Mouse (Mus musculus) intestine, postnatal 0 days (tissue): ENCODE measurements at regions not wholly inside any gene's neighbourhood (a gene's known extent, or its start where the extent isn't known, plus 50 kb on each side); places are given as distances from the start of the nearest gene placed in this dataset.

ENCODE experiments used
- ATAC-seq: fragments of 200-750 bp; cut with Nextera tagmentation; 2 replicates; pipeline ENCODE4 v1.8.0; 2017; ENCODE audit warnings: mild to moderate bottlenecking, moderate TSS enrichment, moderate library complexity
- H3K27ac ChIP-seq: fragments of 300-500 bp; sonication (generic); 2 replicates; pipeline ENCODE4 v1.5.1; 2014; ENCODE audit warnings: mild to moderate bottlenecking, low read depth, low read length, moderate library complexity
- H3K27me3 ChIP-seq: fragments of 300-500 bp; sonication (generic); replicated peaks from 2 replicates; pipeline ENCODE4 v1.6.1; 2014; ENCODE audit warnings: low read length, mixed read lengths; ENCODE audit not compliant: control insufficient read depth, insufficient read depth
- H3K36me3 ChIP-seq: fragments of 300-500 bp; sonication (generic); 2 replicates; pipeline ENCODE4 v1.6.1; 2014; ENCODE audit warnings: mild to moderate bottlenecking, moderate library complexity; ENCODE audit not compliant: control insufficient read depth, insufficient read depth
- H3K4me1 ChIP-seq: fragments of 300-500 bp; sonication (generic); replicated peaks from 2 replicates; pipeline ENCODE4 v1.6.1; 2014; ENCODE audit warnings: antibody characterized with exemption, low read length, mixed read lengths; ENCODE audit not compliant: control insufficient read depth, insufficient read depth
- H3K4me2 ChIP-seq: fragments of 300-500 bp; sonication (generic); replicated peaks from 2 replicates; pipeline ENCODE4 v1.6.1; 2014; ENCODE audit warnings: low read depth, mild to moderate bottlenecking, moderate library complexity
- H3K4me3 ChIP-seq: fragments of 300-500 bp; sonication (generic); 2 replicates; pipeline ENCODE4 v1.5.1; 2014; ENCODE audit warnings: low read depth, low read length
- H3K9ac ChIP-seq: fragments of 300-500 bp; sonication (generic); 2 replicates; pipeline ENCODE4 v1.6.1; 2014; ENCODE audit warnings: mild to moderate bottlenecking, low read depth, low read length
- H3K9me3 ChIP-seq: fragments of 300-500 bp; sonication (generic); 2 replicates; pipeline ENCODE4 v1.6.1; 2016; ENCODE audit warnings: mixed run types; ENCODE audit not compliant: control insufficient read depth
- CTCF ChIP-seq: sonication (generic); IDR thresholded peaks from 2 replicates; pipeline ENCODE4 v1.5.1; 2016; ENCODE audit warnings: low read depth, mild to moderate bottlenecking, control low read depth, antibody characterized with exemption, moderate library complexity
- WGBS: fragments of 180-500 bp; shearing (Covaris S2); extraction: QIAGEN DNeasy Blood & Tissue Kit; methylation state at CpG from one replicate; pipeline ENCODE4 v1.1.7; 2014; 5-methylcytosine and 5-hydroxymethylcytosine counted together

GRCm38 (mm10) chr16:93015636-93016035, 189.7 kb upstream of the Runx1 start:
- no peaks in the 10 kb centered on the region for H3K36me3 ChIP-seq
- ATAC-seq, result no peak
- H3K27me3 ChIP-seq, result no peaks in the 10 kb centered on the region
- no peaks in the 10 kb centered on the region for H3K4me1 ChIP-seq
- no peak overlapping the region for H3K9ac ChIP-seq
- no peak for TF ChIP-seq CTCF
- H3K9me3 ChIP-seq, result no peaks in the 10 kb centered on the region
- no peak overlapping the region for H3K27ac ChIP-seq
- no peak overlapping the region for H3K4me2 ChIP-seq
- WGBS, result 69% methylated on average over 6 of the region's 6 CpGs
- H3K4me3 ChIP-seq, result no peak overlapping the region

GRCm38 (mm10) chr16:93014991-93015390, 189.0 kb upstream of the Runx1 start:
- no peak for ATAC-seq
- Histone ChIP-seq H3K27ac (no peak overlapping the region), H3K9me3 (no peaks in the 10 kb centered on the region), H3K4me3 (no peak overlapping the region), H3K4me2 (no peak overlapping the region), H3K9ac (no peak overlapping the region), H3K27me3 (no peaks in the 10 kb centered on the region), H3K36me3 (no peaks in the 10 kb centered on the region), H3K4me1 (no peaks in the 10 kb centered on the region)
- TF ChIP-seq CTCF, result no peak
- WGBS, result 67% methylated on average over 9 of the region's 9 CpGs

DNA sequence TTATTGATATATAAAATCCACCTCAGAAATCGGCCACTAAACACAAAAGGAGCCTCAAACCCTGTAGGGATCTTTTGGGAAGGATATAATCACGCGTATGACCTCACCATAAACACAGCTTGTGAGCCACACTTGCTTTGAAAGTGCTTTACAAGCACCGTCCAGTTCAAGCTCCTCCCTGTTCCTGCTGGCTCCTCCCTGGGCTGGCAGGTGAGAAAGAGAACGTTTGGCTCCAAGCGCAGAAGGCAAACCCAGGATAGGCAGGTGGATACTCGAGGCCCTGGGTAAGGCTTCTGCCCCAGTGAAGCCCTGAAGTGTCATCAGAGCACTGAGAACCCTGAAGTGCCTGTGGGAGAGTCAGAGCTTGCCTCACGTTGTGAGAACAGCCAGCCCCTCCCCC, 187.9 kb upstream of the Runx1 start:
- 0 out of 2 replicates have a peak, but pooled peaks have one; percentile 13 for ATAC-seq
- WGBS, result 33% methylated on average over 8 of the region's 8 CpGs
- no peak overlapping the region for H3K27ac ChIP-seq

GRCm38 (mm10) chr16:93013256-93013655, 187.3 kb upstream of the Runx1 start:
- no peaks in the 10 kb centered on the region for H3K4me1 ChIP-seq
- H3K27ac ChIP-seq, result no peak overlapping the region
- no peaks in the 10 kb centered on the region for H3K27me3 ChIP-seq
- 74% methylated on average over 7 of the region's 7 CpGs for WGBS
- no peak for TF ChIP-seq CTCF
- no peak overlapping the region for H3K4me3 ChIP-seq
- H3K9ac ChIP-seq, result no peak overlapping the region
- no peak overlapping the region for H3K4me2 ChIP-seq
- no peaks in the 10 kb centered on the region for H3K36me3 ChIP-seq
- no peak for ATAC-seq
- H3K9me3 ChIP-seq, result no peaks in the 10 kb centered on the region

More for the DNA sequence above, 187.9 kb upstream of the Runx1 start:
- no peaks in the 10 kb centered on the region for H3K36me3 ChIP-seq
- no peaks in the 10 kb centered on the region for H3K4me1 ChIP-seq
- no peak for TF ChIP-seq CTCF
- H3K27me3 ChIP-seq, result no peaks in the 10 kb centered on the region
- H3K9ac ChIP-seq, result no peak overlapping the region
- no peak overlapping the region for H3K4me3 ChIP-seq
- H3K4me2 ChIP-seq, result no peak overlapping the region
- no peaks in the 10 kb centered on the region for H3K9me3 ChIP-seq

- H3K4me3 ChIP-seq, result no peak overlapping the region
- no peak for ATAC-seq
- H3K4me2 ChIP-seq, result no peak overlapping the region
- 0 out of 2 replicates have a peak, but pooled peaks cover 3% of the 10 kb centered on the region for H3K27me3 ChIP-seq
- no peak overlapping the region for H3K27ac ChIP-seq
- no peaks in the 10 kb centered on the region for H3K9me3 ChIP-seq
- WGBS, result 91% methylated on average over 1 of the region's 1 CpGs
- H3K9ac ChIP-seq, result no peak overlapping the region
- TF ChIP-seq CTCF, result no peak
- no peaks in the 10 kb centered on the region for H3K4me1 ChIP-seq
- no peaks in the 10 kb centered on the region for H3K36me3 ChIP-seq
Observed at GRCm38 (mm10) chr16:93011474-93011873, 185.5 kb upstream of the Runx1 start.

DNA sequence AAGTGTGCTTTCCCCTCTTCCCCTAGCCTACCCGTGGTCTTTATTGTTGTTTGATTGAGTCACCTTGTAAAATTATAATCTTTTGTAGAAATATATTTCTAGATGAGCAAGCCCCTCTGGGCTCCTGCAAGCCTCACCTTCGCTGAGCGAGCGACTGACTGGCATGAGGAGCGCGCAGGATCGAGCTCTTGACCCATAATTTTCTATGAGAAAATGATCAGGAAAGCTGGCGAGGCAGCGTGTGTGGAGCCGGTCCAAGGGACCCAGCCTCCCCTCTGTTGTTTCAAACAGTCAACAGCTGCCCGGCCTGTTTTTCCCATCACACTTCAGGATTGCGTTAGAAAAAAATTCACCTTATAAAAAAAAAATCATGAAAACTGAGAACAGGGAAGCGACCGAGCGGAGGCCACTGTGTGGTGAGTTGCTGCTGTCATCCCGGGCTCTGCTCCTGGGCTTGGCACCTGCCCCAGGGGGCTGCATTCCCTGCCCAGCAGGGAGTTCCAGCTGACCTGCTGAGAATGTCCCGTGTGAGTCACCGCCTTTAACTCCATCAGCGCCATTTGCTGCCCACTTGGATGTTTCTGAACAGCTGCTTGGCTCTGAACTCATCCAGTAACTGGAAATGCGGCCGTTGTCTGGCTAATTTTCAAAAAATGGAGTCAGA, 180.5 kb upstream of the Runx1 start:
- Histone ChIP-seq H3K9me3 (no peaks in the 10 kb centered on the region), H3K36me3 (no peaks in the 10 kb centered on the region), H3K27me3 (0 out of 2 replicates have a peak, but pooled peaks cover 3% of the 10 kb centered on the region), H3K4me3 (no peak overlapping the region), H3K4me1 (no peaks in the 10 kb centered on the region), H3K4me2 (no peak overlapping the region), H3K9ac (no peak overlapping the region), H3K27ac (no peak overlapping the region)
- no peak for ATAC-seq
- TF ChIP-seq CTCF, result no peak
- 24% methylated on average over 21 of the region's 21 CpGs for WGBS

GRCm38 (mm10) chr16:93005470-93005869, 179.5 kb upstream of the Runx1 start:
- no peak for ATAC-seq
- no peak for TF ChIP-seq CTCF
- WGBS, result 26% methylated on average over 8 of the region's 8 CpGs
- H3K27me3 ChIP-seq, result 0 out of 2 replicates have a peak, but pooled peaks cover 3% of the 10 kb centered on the region
- no peak overlapping the region for H3K27ac ChIP-seq
- H3K36me3 ChIP-seq, result no peaks in the 10 kb centered on the region
- H3K4me3 ChIP-seq, result no peak overlapping the region
- H3K9me3 ChIP-seq, result no peaks in the 10 kb centered on the region
- H3K9ac ChIP-seq, result no peak overlapping the region
- H3K4me2 ChIP-seq, result no peak overlapping the region
- H3K4me1 ChIP-seq, result no peaks in the 10 kb centered on the region
